10 mouse cellular contexts compared by ENCODE assay signal in the genomic region with DNA sequence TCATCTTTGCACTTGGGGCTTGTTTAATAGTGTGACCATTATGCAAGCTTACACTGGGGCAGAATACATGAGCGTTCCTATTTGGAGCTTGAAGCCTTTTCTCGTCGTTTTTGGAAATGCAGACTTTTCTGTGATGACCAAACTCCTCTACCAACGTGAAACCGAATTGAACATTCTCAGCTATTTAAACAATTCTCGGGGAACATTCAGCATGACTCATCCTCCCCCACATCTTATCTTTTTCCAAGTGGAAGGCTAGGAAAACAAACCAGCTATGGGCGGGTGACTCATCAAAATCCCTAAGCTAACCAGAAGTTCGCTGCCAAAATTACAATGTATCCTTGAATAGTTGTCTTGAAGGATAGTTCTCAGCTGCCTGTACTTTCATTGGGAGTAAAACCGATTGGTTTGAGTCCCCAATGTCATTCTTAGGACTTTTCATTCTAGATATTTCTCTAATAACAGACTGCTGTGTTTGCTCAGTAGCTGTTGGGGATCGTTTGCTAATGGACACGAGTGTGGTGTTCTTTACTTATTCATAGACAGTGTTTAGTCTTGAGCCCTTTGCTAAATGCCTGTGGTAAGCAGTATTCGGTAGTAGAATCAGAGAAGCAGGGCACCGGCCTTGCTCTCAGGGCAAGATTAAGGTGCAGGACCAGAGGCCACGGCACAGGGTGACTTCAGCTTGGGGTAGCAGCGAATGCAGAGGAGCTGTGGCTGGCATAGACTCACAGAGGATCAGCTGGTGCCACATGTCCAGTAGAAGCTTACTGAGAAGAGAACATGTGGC. TPM values are rescaled to one million over a fixed set of nuclear protein-coding genes. Genes with fewer than 3 reads are reported as not detected.
DNase-seq lines count a peak whose midpoint lies in the region; ATAC-seq and TF ChIP-seq lines count a peak whose summit lies in the region.
"Had no signal": no experiment of that assay in that cellular context is flagged by ENCODE, and none has a peak within 500 bp of the region (broad histone marks: within the 10 kb centered on the region; RNA-seq: fewer than 3 reads in every experiment).

No protein-coding gene starts in this region.

- no peak for DNase-seq in liver, postnatal 0 days
- DNase-seq in liver, embryonic 11.5 days (ENCODE audit: low spot score) = no peak
- peak; percentile 37 for DNase-seq in MEL (ENCODE audit: low read depth, low spot score)
- DNase-seq in adrenal gland, postnatal 10 days = peak; percentile 49
- peak; percentile 83 for DNase-seq in layer of hippocampus, adult 9-11 months
- no peak for DNase-seq in kidney, postnatal 10 days
- DNase-seq: kidney, adult 11 months had no signal

- TF ChIP-seq RAD21 in MEL (IDR thresholded peaks at IDR 0.05; ENCODE audit: low read depth, low read length) = no peak

- no peak overlapping the region for H3K4me3 ChIP-seq in liver, postnatal 0 days (ENCODE audit: low read depth, low read length)
- H3K4me3 ChIP-seq in liver, embryonic 11.5 days (ENCODE audit: low read depth, low read length) = no peak overlapping the region
- no peak overlapping the region for H3K4me3 ChIP-seq in MEL (ENCODE audit: control insufficient read depth in 1 of 2, insufficient read depth in 1 of 2, low read depth in 2 of 2, low read length in 2 of 2)
- H3K4me3 ChIP-seq: erythroblast, embryonic 14.5 days had no signal

- H3K36me3 ChIP-seq in liver, postnatal 0 days (replicated peaks; ENCODE audit: insufficient read depth, low read length) = peaks cover 53% of the 10 kb centered on the region
- peaks cover 17% of the 10 kb centered on the region for H3K36me3 ChIP-seq in liver, embryonic 11.5 days (ENCODE audit: control insufficient read depth, insufficient read depth, low read length)
- H3K36me3 ChIP-seq in MEL (ENCODE audit: control insufficient read depth in 1 of 2, insufficient read depth in 2 of 2, low read length in 2 of 2) = peaks cover 14 to 16% of the 10 kb centered on the region in 2 experiments

- TF ChIP-seq POLR2A in MEL (IDR thresholded peaks at IDR 0.05; ENCODE audit: control insufficient read depth in 1 of 2, insufficient read depth in 1 of 2, low read depth in 1 of 2, low read length in 2 of 2, poor library complexity in 1 of 2) = no peak

- H3K4me2 ChIP-seq in liver, postnatal 0 days (ENCODE audit: low read depth, low read length) = no peak overlapping the region
- H3K4me2 ChIP-seq in liver, embryonic 11.5 days = no peak overlapping the region

- TF ChIP-seq CTCF in liver, postnatal 0 days (IDR thresholded peaks at IDR 0.05; ENCODE audit: low read depth) = no peak
- no peak for TF ChIP-seq CTCF in MEL (IDR thresholded peaks at IDR 0.05 in 2 of 3, conservative IDR thresholded peaks at IDR 0.05 in 1 of 3; ENCODE audit: control insufficient read depth in 1 of 3, insufficient read depth in 1 of 3, low read depth in 2 of 3, low read length in 3 of 3, poor library complexity in 1 of 3, severe bottlenecking in 1 of 3)

- H3K4me1 ChIP-seq in liver, postnatal 0 days (ENCODE audit: insufficient read depth) = peaks cover 4% of the 10 kb centered on the region; the same call in 1 of the 2 replicates
- peaks cover 7% of the 10 kb centered on the region; the same call in 1 of the 2 replicates for H3K4me1 ChIP-seq in liver, embryonic 11.5 days (replicated peaks; ENCODE audit: control insufficient read depth, insufficient read depth, low read length)
- peaks cover 0 to 7% of the 10 kb centered on the region in 2 experiments; a peak in 3 of 4 replicates for H3K4me1 ChIP-seq in MEL (ENCODE audit: control insufficient read depth in 1 of 2, insufficient read depth in 2 of 2, low read length in 2 of 2)

- no peak for ATAC-seq in liver, postnatal 0 days
- ATAC-seq in liver, embryonic 11.5 days (replicated peaks; ENCODE audit: low FRiP score) = no peak
- ATAC-seq in monocyte, adult 5-6 weeks (replicated peaks; ENCODE audit: insufficient number of reproducible peaks, low FRiP score, low TSS enrichment, poor library complexity, severe bottlenecking) = no peak
- no peak for ATAC-seq in granulocyte monocyte progenitor cell, adult 5-6 weeks (replicated peaks; ENCODE audit: poor library complexity, severe bottlenecking)

- WGBS in liver, postnatal 0 days (ENCODE audit: insufficient replicate concordance) = 67% methylated on average over 15 of the region's 15 CpGs
- WGBS in liver, embryonic 11.5 days = 73% methylated on average over 15 of the region's 15 CpGs

- H3K27ac ChIP-seq in liver, postnatal 0 days (ENCODE audit: low read depth) = no peak overlapping the region
- no peak overlapping the region for H3K27ac ChIP-seq in liver, embryonic 11.5 days (ENCODE audit: low read depth, low read length)
- H3K27ac ChIP-seq in MEL (ENCODE audit: control insufficient read depth, low read depth, low read length) = 0 out of 2 replicates have a peak overlapping the region, but pooled peaks have one; percentile 26

- H3K9me3 ChIP-seq in liver, postnatal 0 days (ENCODE audit: low read length) = no peaks in the 10 kb centered on the region
- no peaks in the 10 kb centered on the region for H3K9me3 ChIP-seq in liver, embryonic 11.5 days (ENCODE audit: control insufficient read depth, low read length)
- H3K9me3 ChIP-seq in MEL (replicated peaks; ENCODE audit: insufficient read depth, low read length) = no peaks in the 10 kb centered on the region

- H3K79me2 ChIP-seq in MEL (ENCODE audit: control insufficient read depth, insufficient read depth, low read length, poor library complexity) = no peaks in the 10 kb centered on the region

- H3K27me3 ChIP-seq in liver, postnatal 0 days (ENCODE audit: insufficient read depth, low read length) = no peaks in the 10 kb centered on the region
- H3K27me3 ChIP-seq in liver, embryonic 11.5 days (replicated peaks; ENCODE audit: control insufficient read depth, insufficient read depth, low read length) = no peaks in the 10 kb centered on the region
- H3K27me3 ChIP-seq in MEL (ENCODE audit: control insufficient read depth in 1 of 2, insufficient read depth in 2 of 2, low read length in 2 of 2) = no peaks in the 10 kb centered on the region

- H3K9ac ChIP-seq in liver, postnatal 0 days (replicated peaks) = no peak overlapping the region
- no peak overlapping the region for H3K9ac ChIP-seq in liver, embryonic 11.5 days (ENCODE audit: low read depth, low read length)
- H3K9ac ChIP-seq in MEL (ENCODE audit: control insufficient read depth, low read depth, low read length, poor library complexity, severe bottlenecking) = no peak overlapping the region

- peak; percentile 49; the same call in 1 of the 2 replicates for TF ChIP-seq EP300 in liver, postnatal 0 days (IDR thresholded peaks at IDR 0.05; ENCODE audit: low read depth)
- peak in 1 of 2 experiments; percentile 66; a peak in 2 of 4 replicates for TF ChIP-seq EP300 in MEL (IDR thresholded peaks at IDR 0.05; ENCODE audit: low read depth in 1 of 2, low read length in 2 of 2)

TF ChIP-seq in MEL, 35 proteins besides CTCF, POLR2A, EP300 and RAD21 (continues in another document):
- TF ChIP-seq TBP (IDR thresholded peaks at IDR 0.05; ENCODE audit: low read depth, low read length) = no peak
- no peak for TF ChIP-seq BHLHE40 (IDR thresholded peaks at IDR 0.05; ENCODE audit: borderline replicate concordance, low read depth, low read length)
- TF ChIP-seq UBTF (IDR thresholded peaks at IDR 0.05; ENCODE audit: borderline replicate concordance, insufficient read depth, low read depth, low read length) = no peak
- no peak for TF ChIP-seq ZMIZ1 (IDR thresholded peaks at IDR 0.05; ENCODE audit: low read depth, low read length)
- peak; percentile 34; the same call in 1 of the 2 replicates for TF ChIP-seq ETS1 (IDR thresholded peaks at IDR 0.05; ENCODE audit: low read depth, low read length)
- no peak for TF ChIP-seq SIN3A (IDR thresholded peaks at IDR 0.05; ENCODE audit: low read length)
- TF ChIP-seq HCFC1 (IDR thresholded peaks at IDR 0.05; ENCODE audit: low read depth, low read length) = no peak
- TF ChIP-seq JUND (IDR thresholded peaks at IDR 0.05; ENCODE audit: low read depth, low read length) = peak; percentile 68; the same call in 1 of the 2 replicates
- TF ChIP-seq MAZ (IDR thresholded peaks at IDR 0.05; ENCODE audit: low read depth, low read length) = no peak
- TF ChIP-seq USF2 (IDR thresholded peaks at IDR 0.05; ENCODE audit: borderline replicate concordance in 1 of 2, insufficient read depth in 1 of 2, low read depth in 1 of 2, low read length in 2 of 2) = no peak
- TF ChIP-seq MXI1 (IDR thresholded peaks at IDR 0.05; ENCODE audit: low read depth, low read length) = no peak
- no peak for TF ChIP-seq ELF1 (IDR thresholded peaks at IDR 0.05; ENCODE audit: low read depth, low read length)
- TF ChIP-seq TAL1 (IDR thresholded peaks at IDR 0.05; ENCODE audit: low read length) = no peak
- TF ChIP-seq USF1 (IDR thresholded peaks at IDR 0.05; ENCODE audit: low read depth, low read length) = no peak
- TF ChIP-seq CHD1 (IDR thresholded peaks at IDR 0.05; ENCODE audit: low read depth, low read length) = no peak
- TF ChIP-seq NELFE (IDR thresholded peaks at IDR 0.05; ENCODE audit: low read depth, low read length) = no peak
- TF ChIP-seq KAT2A (conservative IDR thresholded peaks at IDR 0.05; ENCODE audit: low read depth, low read length) = no peak
- no peak for TF ChIP-seq MAX (IDR thresholded peaks at IDR 0.05; ENCODE audit: low read length)

RNA-seq across cellular contexts. Expression of gene Sfxn1, which starts 29.6 kb away (rescaled TPM):
- 66.4 and 67.7 TPM in 2 replicates for polyA plus RNA-seq in liver, postnatal 0 days (2015; fragmentation: Nextera tagmentation; extraction: Ambion mirVana)
- 142 and 149 TPM in 2 replicates for polyA plus RNA-seq in liver, embryonic 11.5 days (2014; fragmentation: Nextera tagmentation; extraction: Ambion mirVana)
- 42.8 and 47.9 TPM in 2 replicates for total RNA-seq in MEL (2012; rRNA removed)
- polyA plus RNA-seq in MEL (2012; ENCODE audit: insufficient read depth in 1 of 2, insufficient read length in 2 of 2, low read depth in 1 of 2, low replicate concordance in 2 of 2, missing spikeins in 1 of 2) = 10 to 100 TPM in 1 of 2 experiments, not detected in 1; 74.6 TPM
- 10 to 100 TPM; 59.7 to 67.2 TPM for total RNA-seq in adrenal gland, postnatal 10 days (2021)
- total RNA-seq in monocyte, adult 5-6 weeks (2017) = 8.5 to 25.4 TPM (median 10.1 TPM) in 3 replicates
- total RNA-seq in granulocyte monocyte progenitor cell, adult 5-6 weeks (2014; fragmentation: Nextera tagmentation) = 122 and 132 TPM in 2 replicates
- total RNA-seq in granulocyte monocyte progenitor cell, adult 5-6 weeks (2017) = 88.9 and 90.9 TPM in 2 replicates

RNA-seq across cellular contexts. Expression of gene Drd1, which starts 45.7 kb away (rescaled TPM):
- not detected in 2 replicates for polyA plus RNA-seq in liver, postnatal 0 days (2015; fragmentation: Nextera tagmentation; extraction: Ambion mirVana)
- not detected in 2 replicates for polyA plus RNA-seq in liver, embryonic 11.5 days (2014; fragmentation: Nextera tagmentation; extraction: Ambion mirVana)
- not detected in 2 replicates for total RNA-seq in MEL (2012; rRNA removed)
- not detected for polyA plus RNA-seq in MEL (2012; ENCODE audit: insufficient read depth in 1 of 2, insufficient read length in 2 of 2, low read depth in 1 of 2, low replicate concordance in 2 of 2, missing spikeins in 1 of 2)
- total RNA-seq in adrenal gland, postnatal 10 days (2021) = under 1 TPM; 0.27 to 0.66 TPM
- total RNA-seq in monocyte, adult 5-6 weeks (2017) = not detected in 3 replicates
- not detected in 2 replicates for total RNA-seq in granulocyte monocyte progenitor cell, adult 5-6 weeks (2014; fragmentation: Nextera tagmentation)
- not detected in 2 replicates for total RNA-seq in granulocyte monocyte progenitor cell, adult 5-6 weeks (2017)
- polyA plus RNA-seq: erythroblast, embryonic 14.5 days had no signal

Comparison
In these comparisons a context has a peak if more than half of its experiments do, and no peak if none do; other contexts are left out.
1. DNase-seq: peak in MEL (single experiment), adrenal gland, postnatal 10 days (single experiment) and layer of hippocampus, adult 9-11 months (single experiment); none in liver, postnatal 0 days (single experiment), liver, embryonic 11.5 days (single experiment) and kidney, postnatal 10 days (single experiment).